ENCODE assay signal across 7 mouse cellular contexts in the genomic region with DNA sequence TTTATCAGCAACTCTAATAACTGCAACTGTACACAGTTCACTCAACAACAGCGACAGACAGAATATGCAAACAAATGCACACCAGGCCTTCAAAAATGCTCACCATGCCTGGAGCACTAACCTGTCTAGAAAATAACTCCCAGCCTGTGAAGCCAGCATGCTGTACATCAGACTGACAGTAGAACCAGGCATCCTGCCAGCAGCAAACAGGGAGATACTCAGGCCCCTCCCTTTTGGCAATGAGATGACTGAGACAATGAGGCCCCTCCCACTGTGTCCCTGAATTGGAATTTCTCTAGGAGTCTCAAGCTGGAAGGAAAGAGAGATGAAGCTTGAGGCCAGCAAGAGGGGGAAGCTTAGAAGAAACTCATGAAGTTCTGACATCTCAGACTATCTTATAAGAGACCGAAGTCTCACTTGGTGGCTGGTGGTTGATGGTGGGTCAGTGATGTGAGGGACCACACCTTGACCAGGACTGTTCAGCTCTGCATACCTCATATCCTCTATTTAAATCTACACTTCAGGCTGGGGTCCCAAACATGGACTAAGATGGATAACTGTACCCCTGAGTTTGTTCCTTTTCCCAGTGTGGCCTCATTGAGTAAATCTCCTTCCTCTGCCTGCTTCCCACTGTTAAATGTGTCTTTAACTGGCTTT.
DNase-seq lines count a peak whose midpoint lies in the region; ATAC-seq and TF ChIP-seq lines count a peak whose summit lies in the region.

No protein-coding gene starts in this region.

- H3K4me1 ChIP-seq in lung, adult 2 months (ENCODE audit: control insufficient read depth, insufficient read depth, low read length): no peaks in the 10 kb centered on the region
- peaks cover 3% of the 10 kb centered on the region; the same call in 1 of the 2 replicates for H3K4me1 ChIP-seq in heart, embryonic 10.5 days

- no peak overlapping the region for H3K27ac ChIP-seq in heart, embryonic 10.5 days

- no peaks in the 10 kb centered on the region for H3K9me3 ChIP-seq in heart, embryonic 10.5 days

- no peak for ATAC-seq in erythroblast, adult 5-6 weeks (replicated peaks; ENCODE audit: low FRiP score, poor library complexity, severe bottlenecking)

- no peak overlapping the region for H3K4me3 ChIP-seq in lung, adult 2 months (replicated peaks; ENCODE audit: extremely low read depth, low read depth, low read length)
- no peak overlapping the region for H3K4me3 ChIP-seq in heart, embryonic 10.5 days

- DNase-seq in lung, adult 18-20 months: peak; percentile 15 to 28
- no peak for DNase-seq in lung, adult 2 months
- peak; percentile 91 for DNase-seq in brain, embryonic 14.5 days (ENCODE audit: low read depth)
- peak; percentile 73 for DNase-seq in heart, embryonic 10.5 days (ENCODE audit: low spot score)
- peak; percentile 70 to 72 for DNase-seq in kidney, postnatal 25 days
- peak; percentile 28 to 32 for DNase-seq in right cerebral cortex, adult 2 months (ENCODE audit: low spot score in 2 of 2)

- no peak for TF ChIP-seq CTCF in lung, adult 2 months (IDR thresholded peaks at IDR 0.05; ENCODE audit: insufficient read depth, low read length)
- no peak for TF ChIP-seq CTCF in brain, embryonic 14.5 days (IDR thresholded peaks at IDR 0.05; ENCODE audit: borderline replicate concordance, extremely low read depth, insufficient read depth, insufficient read length)

- H3K27me3 ChIP-seq in heart, embryonic 10.5 days (ENCODE audit: insufficient read depth, poor library complexity, severe bottlenecking): no peaks in the 10 kb centered on the region

- no peak for TF ChIP-seq POLR2A in lung, adult 2 months (IDR thresholded peaks at IDR 0.05; ENCODE audit: borderline replicate concordance, extremely low read depth, low read depth, low read length)
- no peak for TF ChIP-seq POLR2A in brain, embryonic 14.5 days (IDR thresholded peaks at IDR 0.05; ENCODE audit: borderline replicate concordance, extremely low read depth, insufficient read depth, insufficient read length, poor library complexity, severe bottlenecking)

- 69% methylated on average over 2 of the region's 2 CpGs for WGBS in lung, adult 2 months
- 92% methylated on average over 2 of the region's 2 CpGs for WGBS in heart, embryonic 10.5 days

- H3K36me3 ChIP-seq in heart, embryonic 10.5 days: no peaks in the 10 kb centered on the region
